Mouse (Mus musculus): ENCODE measurements around the gene Calcb.
"Not testable (repeated sequence)": the region's sequence is repeated elsewhere in the genome, so short reads cannot be mapped to it uniquely, and the experiment has no call there.

Calcb gene

GRCm38 (mm10) chr7:114718300-114718699 is at the start of gene Calcb:
TSS of gene Calcb (plus strand) at chr7:114718643.
- CTCF ChIA-PET: no interaction called here

GRCm38 (mm10) chr7:114671405-114671804 is 47.0 kb upstream of the Calcb start:
- CTCF ChIA-PET: no interaction called here

GRCm38 (mm10) chr7:114672697-114673096 is 45.7 kb upstream of the Calcb start:
- CTCF ChIA-PET: interaction anchor here (0.6 to 0.8 kb wide), 2 partner anchors 13 to 26 kb away, joined by 4 read pairs; no protein-coding TSS in a partner anchor

- CTCF ChIA-PET: no interaction called here
Measured at GRCm38 (mm10) chr7:114692339-114692738, 26.1 kb upstream of the Calcb start.

- CTCF ChIA-PET: no interaction called here
Measured at GRCm38 (mm10) chr7:114700871-114701270, 17.6 kb upstream of the Calcb start.

GRCm38 (mm10) chr7:114706716-114707115 is 11.7 kb upstream of the Calcb start:
- CTCF ChIA-PET: no interaction called here

GRCm38 (mm10) chr7:114707398-114707797 is 11.0 kb upstream of the Calcb start:
- CTCF ChIA-PET: no interaction called here

- CTCF ChIA-PET: no interaction called here
Measured at GRCm38 (mm10) chr7:114710419-114710818, 8.0 kb upstream of the Calcb start.

GRCm38 (mm10) chr7:114712523-114712922 is 5.9 kb upstream of the Calcb start:
- CTCF ChIA-PET: no interaction called here

- CTCF ChIA-PET: no interaction called here
Measured at GRCm38 (mm10) chr7:114719381-114720131, 1.1 kb downstream of the Calcb start.

- CTCF ChIA-PET: not testable (repeated sequence)
Measured at GRCm38 (mm10) chr7:114729696-114730095, 11.3 kb downstream of the Calcb start.

- CTCF ChIA-PET: interaction anchor here (0.6 kb wide), 1 partner anchor 172 kb away, joined by 5 read pairs; no protein-coding TSS in a partner anchor
Measured at GRCm38 (mm10) chr7:114731175-114731574, 12.7 kb downstream of the Calcb start.

GRCm38 (mm10) chr7:114731700-114732099 is 13.3 kb downstream of the Calcb start:
- CTCF ChIA-PET: interaction anchor here (0.6 kb wide), 1 partner anchor 172 kb away, joined by 5 read pairs; no protein-coding TSS in a partner anchor

GRCm38 (mm10) chr7:114736256-114736655 is 17.8 kb downstream of the Calcb start:
- CTCF ChIA-PET: no interaction called here

- CTCF ChIA-PET: no interaction called here
Measured at GRCm38 (mm10) chr7:114738166-114738565, 19.7 kb downstream of the Calcb start.

GRCm38 (mm10) chr7:114740360-114741165 is 22.1 kb downstream of the Calcb start:
- CTCF ChIA-PET: no interaction called here

- CTCF ChIA-PET: interaction anchor here (0.6 kb wide), 1 partner anchor 13 kb away, joined by 5 read pairs; no protein-coding TSS in a partner anchor
Measured at GRCm38 (mm10) chr7:114743022-114743780, 24.8 kb downstream of the Calcb start, which contains the start of gene Insc. TSS of gene Insc (plus strand) at chr7:114743694.

GRCm38 (mm10) chr7:114744639-114745245 is 26.3 kb downstream of the Calcb start:
- CTCF ChIA-PET: no interaction called here

GRCm38 (mm10) chr7:114745481-114746271 is 27.2 kb downstream of the Calcb start:
- CTCF ChIA-PET: no interaction called here

- CTCF ChIA-PET: no interaction called here
Measured at GRCm38 (mm10) chr7:114747596-114747995, 29.2 kb downstream of the Calcb start.

- CTCF ChIA-PET: no interaction called here
Measured at GRCm38 (mm10) chr7:114748239-114748638, 29.8 kb downstream of the Calcb start.

All from spleen, embryonic (tissue).